Mouse (Mus musculus) MEL (cell line): ENCODE measurements around the gene Mef2d. TPM values are rescaled to one million over a fixed set of nuclear protein-coding genes. Genes with fewer than 3 reads are reported as not detected.

ENCODE experiments used
- DNase-seq: peaks from one replicate; pipeline ENCODE4 v3.0.0; 2011; ENCODE audit warnings: low read depth, low spot score
- H3K27ac ChIP-seq: 2 replicates; pipeline ENCODE4 v1.5.1; 2012; ENCODE audit warnings: low read depth, mild to moderate bottlenecking, control low read depth, low read length, moderate library complexity; ENCODE audit not compliant: control insufficient read depth
- H3K27me3 ChIP-seq, 2 experiments: fragments of 150-350 bp in 1 of 2; sonication (generic) in 1 of 2; 2 replicates each; pipeline ENCODE4 v1.6.1; 2012; ENCODE audit warnings: low read length in 2 of 2, mild to moderate bottlenecking in 2 of 2, improper control_type of control experiment in 1 of 2, moderate library complexity in 1 of 2; ENCODE audit not compliant: insufficient read depth in 2 of 2, control insufficient read depth in 1 of 2
- H3K36me3 ChIP-seq, 2 experiments: 2 replicates each; pipeline ENCODE4 v1.6.1; 2012 to 2014; ENCODE audit warnings: low read length in 2 of 2, improper control_type of control experiment in 1 of 2, inconsistent platforms in 1 of 2, mild to moderate bottlenecking in 1 of 2; ENCODE audit not compliant: insufficient read depth in 2 of 2, control insufficient read depth in 1 of 2
- H3K4me1 ChIP-seq, 2 experiments: fragments of 150-350 bp in 1 of 2; sonication (generic) in 1 of 2; 2 replicates each; pipeline ENCODE4 v1.6.1; 2012; ENCODE audit warnings: low read length in 2 of 2, improper control_type of control experiment in 1 of 2, mild to moderate bottlenecking in 1 of 2; ENCODE audit not compliant: insufficient read depth in 2 of 2, control insufficient read depth in 1 of 2
- H3K4me3 ChIP-seq, 2 experiments: fragments of 150-350 bp in 1 of 2; sonication (generic) in 1 of 2; 2 replicates each; pipeline ENCODE4 v1.5.1; 2012; ENCODE audit warnings: low read depth in 2 of 2, low read length in 2 of 2, mild to moderate bottlenecking in 2 of 2, moderate library complexity in 2 of 2, control low read depth in 1 of 2, improper control_type of control experiment in 1 of 2; ENCODE audit not compliant: control insufficient read depth in 1 of 2, insufficient read depth in 1 of 2
- H3K79me2 ChIP-seq: 2 replicates; pipeline ENCODE4 v1.6.1; 2012; ENCODE audit warnings: mild to moderate bottlenecking, low read length, moderate library complexity; ENCODE audit not compliant: control insufficient read depth, poor library complexity, insufficient read depth
- H3K9ac ChIP-seq: 2 replicates; pipeline ENCODE4 v1.6.1; 2012; ENCODE audit warnings: low read depth, mild to moderate bottlenecking, control low read depth, low read length, moderate library complexity; ENCODE audit not compliant: control insufficient read depth, poor library complexity, severe bottlenecking
- H3K9me3 ChIP-seq: fragments of 150-350 bp; sonication (generic); replicated peaks from 2 replicates; pipeline ENCODE4 v1.6.1; 2012; ENCODE audit warnings: mild to moderate bottlenecking, low read length, improper control_type of control experiment, moderate library complexity; ENCODE audit not compliant: insufficient read depth
- CTCF ChIP-seq, 3 experiments: IDR thresholded peaks in 2 of 3; conservative IDR thresholded peaks in 1 of 3; 2 replicates each; pipeline ENCODE4 v1.5.1; 2011 to 2012; ENCODE audit warnings: low read length in 3 of 3, low read depth in 2 of 3, mild to moderate bottlenecking in 2 of 3, improper control_type of control experiment in 1 of 3, inconsistent platforms in 1 of 3, mixed read lengths in 1 of 3, moderate library complexity in 1 of 3; ENCODE audit not compliant: control insufficient read depth in 1 of 3, insufficient read depth in 1 of 3, poor library complexity in 1 of 3, severe bottlenecking in 1 of 3
- E2F4 ChIP-seq: IDR thresholded peaks from 2 replicates; pipeline ENCODE4 v1.6.1; 2011; ENCODE audit warnings: low read depth, low read length, improper control_type of control experiment, borderline replicate concordance
- ELF1 ChIP-seq: IDR thresholded peaks from 2 replicates; pipeline ENCODE4 v1.6.1; 2014; ENCODE audit warnings: low read depth, mild to moderate bottlenecking, inconsistent platforms, low read length, improper control_type of control experiment, moderate library complexity
- GATA1 ChIP-seq: IDR thresholded peaks from 2 replicates; pipeline ENCODE4 v1.6.1; 2011; ENCODE audit warnings: low read depth, low read length, improper control_type of control experiment
- HCFC1 ChIP-seq: IDR thresholded peaks from 2 replicates; pipeline ENCODE4 v1.6.1; 2012; ENCODE audit warnings: low read depth, mild to moderate bottlenecking, inconsistent platforms, low read length, improper control_type of control experiment, moderate library complexity
- MAFK ChIP-seq: IDR thresholded peaks from 2 replicates; pipeline ENCODE4 v1.6.1; 2011; ENCODE audit warnings: low read depth, mild to moderate bottlenecking, low read length, improper control_type of control experiment, borderline replicate concordance
- MAX ChIP-seq: IDR thresholded peaks from 2 replicates; pipeline ENCODE4 v1.6.1; 2011; ENCODE audit warnings: low read length, improper control_type of control experiment
- MXI1 ChIP-seq: IDR thresholded peaks from 2 replicates; pipeline ENCODE4 v1.6.1; 2011; ENCODE audit warnings: mild to moderate bottlenecking, low read depth, low read length, improper control_type of control experiment
- NELFE ChIP-seq: IDR thresholded peaks from 2 replicates; pipeline ENCODE4 v1.6.1; 2011; ENCODE audit warnings: low read depth, low read length, improper control_type of control experiment
- POLR2AphosphoS2 ChIP-seq: IDR thresholded peaks from 2 replicates; pipeline ENCODE4 v1.6.1; 2011; ENCODE audit warnings: low read length, improper control_type of control experiment
- TBP ChIP-seq: IDR thresholded peaks from 2 replicates; pipeline ENCODE4 v1.8.0; 2011; ENCODE audit warnings: low read depth, low read length, improper control_type of control experiment
- UBTF ChIP-seq: IDR thresholded peaks from 2 replicates; pipeline ENCODE4 v1.6.1; 2012; ENCODE audit warnings: low read depth, mild to moderate bottlenecking, inconsistent platforms, low read length, improper control_type of control experiment, moderate library complexity, borderline replicate concordance; ENCODE audit not compliant: insufficient read depth
- ZMIZ1 ChIP-seq: IDR thresholded peaks from 2 replicates; pipeline ENCODE4 v1.6.1; 2012; ENCODE audit warnings: low read depth, mild to moderate bottlenecking, inconsistent platforms, low read length, improper control_type of control experiment, moderate library complexity
- ZNF384 ChIP-seq: IDR thresholded peaks from 2 replicates; pipeline ENCODE4 v1.6.1; 2012; ENCODE audit warnings: low read depth, mild to moderate bottlenecking, inconsistent platforms, low read length, improper control_type of control experiment
- polyA plus RNA-seq, 2 experiments: library from polyadenylated mRNA; stranded (reverse) in 1 of 2; unstranded in 1 of 2; fragments of >175 nt in 1 of 2; fragments of >200 nt in 1 of 2; gene quantifications; 2 replicates each; pipeline versions ENCODE4 v1.2.1 to v1.2.4; 2012; ENCODE audit warnings: low replicate concordance in 2 of 2, low read depth in 1 of 2; ENCODE audit not compliant: insufficient read length in 2 of 2, insufficient read depth in 1 of 2, missing spikeins in 1 of 2
- total RNA-seq: library from RNA; depleted of rRNA; stranded (reverse); fragments of 300-350 nt; gene quantifications from 2 replicates; pipeline ENCODE4 v1.2.3, GENCODE M21; 2012

Mef2d gene
- total and polyA plus RNA-seq, 3 experiments = 16.9 to 117 (median 71.4) TPM

DNA sequence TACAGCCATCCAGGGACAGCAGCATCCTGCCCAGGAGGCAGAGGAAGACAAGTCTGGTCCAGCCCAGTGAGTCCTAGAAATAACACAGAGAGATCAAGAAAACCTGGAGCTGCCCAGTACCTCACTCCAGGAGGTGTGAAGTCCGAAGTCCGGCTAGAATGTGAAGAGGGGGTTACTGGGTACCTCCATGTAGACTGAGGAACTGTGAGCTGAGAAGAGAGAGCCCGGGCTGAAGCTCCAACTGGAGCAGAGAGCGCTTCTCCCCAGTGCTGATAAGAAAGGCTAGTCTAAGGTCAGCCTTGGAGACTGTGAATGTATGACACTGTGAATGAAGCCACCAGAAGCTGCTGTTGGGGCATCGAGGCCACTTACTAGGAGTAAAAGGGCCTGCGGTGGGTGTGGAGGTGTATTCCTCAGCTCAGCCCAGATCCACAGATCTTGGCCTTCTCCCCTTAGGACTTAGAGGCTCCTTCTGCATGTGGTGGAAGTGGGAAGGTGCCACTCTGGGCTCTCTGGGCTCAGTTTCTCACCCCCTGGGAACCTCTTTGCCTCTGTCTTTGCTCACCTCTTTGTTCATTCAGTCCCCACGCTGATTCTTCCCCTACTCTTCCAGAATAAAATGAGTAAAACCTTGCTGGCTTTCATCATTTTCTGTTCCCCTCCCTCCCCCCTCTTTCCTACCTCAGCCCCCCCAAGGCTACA, 62.0 kb downstream of the Mef2d start:
- H3K4me3 ChIP-seq = no peak overlapping the region
- H3K9me3 ChIP-seq = no peaks in the 10 kb centered on the region
- H3K79me2 ChIP-seq = no peaks in the 10 kb centered on the region
- H3K27ac ChIP-seq = no peak overlapping the region
- H3K36me3 ChIP-seq = no peaks in the 10 kb centered on the region; a peak in 1 of 4 replicates
- peaks cover 3 to 18% of the 10 kb centered on the region in 2 experiments for H3K27me3 ChIP-seq
- H3K4me1 ChIP-seq = peaks cover 0 to 3% of the 10 kb centered on the region in 2 experiments; a peak in 3 of 4 replicates
- TF ChIP-seq TBP = no peak
- no peak for TF ChIP-seq UBTF
- 0 out of 2 replicates have a peak, but pooled peaks have one; percentile 3 for TF ChIP-seq GATA1
- no peak for TF ChIP-seq POLR2AphosphoS2
- TF ChIP-seq ZMIZ1 = no peak
- peak; percentile 17 for DNase-seq
- no peak overlapping the region for H3K9ac ChIP-seq

DNA sequence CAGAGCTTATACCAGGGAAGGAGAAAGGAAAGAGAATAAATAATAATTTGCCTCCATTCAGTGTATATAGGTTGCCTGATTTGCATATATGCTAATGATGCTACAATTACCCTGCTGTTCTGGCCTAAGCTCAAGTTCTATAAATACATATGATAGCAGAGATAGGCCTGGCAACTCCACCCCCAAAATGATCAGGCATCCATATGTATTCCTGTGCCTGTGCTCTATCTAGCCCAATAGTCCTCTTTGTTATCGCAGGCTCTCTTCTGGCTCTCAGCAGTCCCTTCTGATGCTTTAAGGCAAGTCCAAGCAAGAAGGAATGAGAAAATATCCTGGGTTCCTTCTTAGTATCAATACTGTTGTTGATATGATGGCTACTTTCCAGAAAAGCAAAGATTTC, 62.6 kb downstream of the Mef2d start:
- Histone ChIP-seq H3K4me3 (no peak overlapping the region), H3K27ac (no peak overlapping the region), H3K36me3 (no peaks in the 10 kb centered on the region; a peak in 1 of 4 replicates), H3K79me2 (no peaks in the 10 kb centered on the region), H3K27me3 (peaks cover 3 to 18% of the 10 kb centered on the region in 2 experiments), H3K9ac (no peak overlapping the region), H3K9me3 (no peaks in the 10 kb centered on the region), H3K4me1 (peaks cover 0 to 3% of the 10 kb centered on the region in 2 experiments; a peak in 3 of 4 replicates)
- no peak for DNase-seq
- no peak for TF ChIP-seq HCFC1
- no peak for TF ChIP-seq NELFE
- TF ChIP-seq CTCF (IDR thresholded peaks at IDR 0.05 in 2 of 3, conservative IDR thresholded peaks at IDR 0.05 in 1 of 3; ENCODE audit: control insufficient read depth in 1 of 3, insufficient read depth in 1 of 3, low read depth in 2 of 3, low read length in 3 of 3, poor library complexity in 1 of 3, severe bottlenecking in 1 of 3) = no peak
- TF ChIP-seq TBP = no peak
- TF ChIP-seq E2F4 = no peak
- TF ChIP-seq MXI1 = no peak

DNA sequence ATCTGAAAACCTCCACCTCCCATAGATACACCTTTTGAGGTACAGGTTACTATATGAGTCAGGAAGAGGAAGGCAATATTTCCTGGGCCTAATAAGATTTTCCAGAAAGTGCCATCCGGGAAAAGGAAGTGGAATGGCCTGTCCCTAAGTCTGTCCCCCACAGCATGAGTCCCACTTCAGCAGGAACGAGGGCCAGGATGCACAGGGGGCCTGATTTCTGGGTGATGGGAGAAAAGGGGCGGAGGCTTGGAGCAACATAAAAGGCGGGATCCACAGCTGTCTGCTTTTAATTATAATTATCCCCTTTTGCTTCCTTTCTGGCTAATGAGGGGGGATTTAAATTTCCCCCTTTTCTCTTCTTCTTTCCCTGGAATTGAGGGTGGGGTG, 63.0 kb downstream of the Mef2d start:
- H3K79me2 ChIP-seq = no peaks in the 10 kb centered on the region
- no peak overlapping the region for H3K4me3 ChIP-seq
- H3K9me3 ChIP-seq = no peaks in the 10 kb centered on the region
- H3K9ac ChIP-seq = no peak overlapping the region
- no peaks in the 10 kb centered on the region; a peak in 1 of 4 replicates for H3K36me3 ChIP-seq
- DNase-seq = no peak
- peaks cover 0 to 3% of the 10 kb centered on the region in 2 experiments; a peak in 3 of 4 replicates for H3K4me1 ChIP-seq
- no peak for TF ChIP-seq ELF1
- TF ChIP-seq ZNF384 = no peak
- TF ChIP-seq MAX = no peak
- TF ChIP-seq TBP = no peak
- no peak for TF ChIP-seq MXI1
- TF ChIP-seq MAFK = no peak
- TF ChIP-seq CTCF (IDR thresholded peaks at IDR 0.05 in 2 of 3, conservative IDR thresholded peaks at IDR 0.05 in 1 of 3; ENCODE audit: control insufficient read depth in 1 of 3, insufficient read depth in 1 of 3, low read depth in 2 of 3, low read length in 3 of 3, poor library complexity in 1 of 3, severe bottlenecking in 1 of 3) = no peak
- no peak for TF ChIP-seq ZMIZ1
- H3K27ac ChIP-seq = no peak overlapping the region
- H3K27me3 ChIP-seq = peaks cover 3 to 18% of the 10 kb centered on the region in 2 experiments
